Mouse (Mus musculus) thymus, postnatal 36 days (tissue): ENCODE measurements around the gene Kif13a.

Experiments
- DNase-seq, 2 experiments: peaks; one replicate each; pipeline ENCODE4 v3.0.0; 2022; ENCODE audit warnings: mixed read lengths in 2 of 2

The Kif13a gene

GRCm38 (mm10) chr13:46765361-46765760, 164.3 kb downstream of the Kif13a start:
- no peak for DNase-seq

- DNase-seq: no peak
Observed at GRCm38 (mm10) chr13:46763210-46763609, 166.5 kb downstream of the Kif13a start.

DNA sequence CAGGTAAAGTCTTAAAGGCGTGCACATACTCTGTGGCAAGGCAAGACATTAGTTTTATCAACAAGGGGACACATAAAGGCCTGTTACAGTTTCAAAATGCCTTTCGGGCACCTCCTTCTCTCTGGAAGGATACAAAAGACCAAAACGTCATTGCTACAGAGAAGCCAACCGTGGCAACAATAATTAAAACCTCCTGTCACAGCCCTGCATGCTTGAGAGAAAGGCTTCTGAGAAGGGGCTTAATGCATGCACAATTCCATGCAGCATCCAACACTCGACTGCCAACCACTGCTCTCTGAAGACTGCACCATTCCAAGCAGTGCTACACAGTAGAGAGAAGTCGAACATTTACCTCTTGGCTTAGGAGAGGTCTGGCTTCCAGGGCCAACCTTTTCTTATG, 168.7 kb downstream of the Kif13a start:
- no peak for DNase-seq

DNA sequence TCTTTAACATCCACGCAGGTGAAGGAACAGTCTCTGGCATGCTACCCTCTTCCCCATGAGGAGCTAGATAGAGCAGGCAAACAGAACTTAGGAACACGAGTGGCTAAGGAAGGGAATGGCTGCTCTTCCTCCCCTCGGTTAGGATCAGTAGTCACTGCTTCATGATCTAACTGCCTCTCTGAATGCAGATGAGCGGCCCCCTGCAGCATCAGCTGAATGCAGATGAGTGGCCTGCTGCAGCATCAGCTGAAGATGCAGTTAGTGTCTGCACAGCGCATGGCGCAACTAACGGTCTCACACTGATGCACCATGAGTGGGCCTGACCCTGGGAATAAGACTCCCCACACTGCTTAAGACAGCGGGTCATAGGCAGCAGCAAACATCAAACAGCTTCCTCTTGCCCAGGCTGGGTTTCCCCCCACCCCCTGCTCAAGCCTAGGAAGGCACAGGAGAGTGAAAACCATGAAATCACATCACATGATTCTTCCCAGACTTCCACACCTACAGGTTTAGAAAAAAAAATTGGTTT, 170.3 kb downstream of the Kif13a start:
- no peak for DNase-seq

DNA sequence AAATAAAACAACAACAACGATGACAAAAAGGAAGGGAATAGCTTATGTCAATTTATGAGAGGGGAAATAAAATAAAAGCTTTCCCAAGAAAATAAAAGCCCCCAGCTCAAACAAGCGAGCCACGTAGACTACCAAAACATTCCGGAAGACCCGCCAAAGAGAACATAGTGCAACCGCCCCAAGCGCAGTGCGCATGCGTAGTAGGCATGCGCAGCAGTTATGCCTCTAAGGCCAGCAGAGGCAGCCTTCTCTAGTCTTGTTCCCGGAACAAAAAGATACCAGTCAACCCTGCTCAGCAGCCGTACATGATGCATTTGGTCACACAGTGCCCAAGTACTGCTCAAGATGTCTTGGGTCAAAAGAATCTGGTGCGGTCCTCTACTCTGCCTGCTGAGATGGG, 171.0 kb downstream of the Kif13a start:
- no peak for DNase-seq

- DNase-seq: no peak
Observed at GRCm38 (mm10) chr13:46757946-46758345, 171.7 kb downstream of the Kif13a start.

DNA sequence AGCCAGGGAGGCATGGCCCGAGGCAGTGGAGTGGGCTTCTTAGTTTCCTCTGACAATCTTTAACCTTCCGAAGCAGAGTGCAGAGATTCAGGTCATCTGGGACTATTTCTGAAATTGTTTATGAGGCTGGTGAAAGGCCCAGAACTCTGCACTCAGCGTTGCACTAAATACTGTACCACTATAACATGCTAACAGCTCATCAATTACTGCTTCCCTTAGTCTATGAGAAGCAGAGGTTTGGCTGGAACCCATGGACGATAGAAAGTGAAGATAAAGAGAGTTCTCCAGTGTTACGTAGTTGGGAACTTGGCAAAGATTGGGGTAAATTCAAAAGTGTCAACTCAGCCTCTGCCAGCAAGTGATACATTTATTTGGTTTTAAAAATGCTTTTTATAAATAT, 176.4 kb downstream of the Kif13a start:
- DNase-seq: no peak

DNA sequence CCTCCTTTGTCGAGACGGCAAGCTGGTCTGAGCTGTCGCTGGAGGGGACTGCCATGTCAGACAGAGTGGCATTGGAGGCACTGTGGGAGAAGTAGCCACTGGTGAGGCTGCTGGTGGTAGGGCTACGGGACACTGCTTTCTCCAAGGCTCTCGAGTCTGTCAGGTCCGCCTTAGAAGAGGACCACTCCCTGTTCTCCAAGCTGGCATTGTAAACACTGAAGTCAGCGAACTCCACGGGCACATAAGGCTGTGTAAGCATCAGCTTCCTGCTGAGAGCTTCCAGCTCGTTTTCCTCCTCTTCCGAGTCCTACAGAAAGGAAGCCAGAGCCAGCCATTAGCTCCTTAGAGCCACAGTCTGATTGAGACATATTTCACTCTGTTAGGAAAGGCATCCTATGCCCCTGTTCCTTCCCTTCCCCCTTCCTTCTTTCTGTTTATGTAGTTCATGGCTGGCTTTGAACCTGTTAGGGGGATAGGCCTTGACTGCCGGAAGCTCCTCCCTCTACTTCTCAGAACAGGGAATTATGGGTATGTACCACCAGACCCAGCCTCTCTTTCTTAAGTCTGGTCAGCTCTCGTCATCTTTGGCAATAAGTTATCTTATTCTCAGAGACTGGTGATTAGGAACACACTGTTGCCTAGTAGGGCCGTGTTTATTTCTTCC, 177.0 kb downstream of the Kif13a start:
- no peak for DNase-seq

DNA sequence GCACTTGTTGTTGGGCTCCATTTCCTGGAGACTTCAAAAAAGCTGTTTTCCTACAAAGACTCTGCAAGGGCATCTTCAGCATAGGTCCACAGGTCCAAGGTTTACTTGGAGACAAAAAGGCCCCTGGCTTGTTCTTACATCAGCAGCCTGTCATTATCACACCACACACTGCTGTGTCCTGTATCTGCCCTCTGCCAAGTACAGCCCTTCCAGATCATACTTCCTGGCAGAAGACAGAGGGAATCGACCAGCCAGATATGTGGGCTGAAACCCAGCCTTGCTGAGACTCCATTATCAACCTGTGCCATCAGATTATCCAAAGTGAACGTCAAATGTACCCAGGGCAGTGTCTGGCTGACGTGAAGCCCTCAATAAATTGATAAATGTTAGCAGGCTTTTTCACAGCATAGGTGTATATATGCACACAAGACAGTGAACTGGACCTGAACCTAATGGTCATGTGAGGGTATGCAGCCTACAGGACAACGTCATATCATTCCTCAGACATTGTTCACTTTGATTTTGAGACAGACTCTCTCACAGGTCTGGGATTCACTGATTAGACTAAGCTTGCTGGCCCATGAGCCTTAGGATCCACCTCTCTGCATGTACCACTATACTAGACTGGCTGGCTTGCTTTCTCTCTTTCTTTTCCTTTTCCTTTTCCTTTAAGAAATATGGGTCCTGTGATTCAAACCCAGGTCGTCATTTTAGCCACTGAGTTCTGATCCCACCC, 181.4 kb downstream of the Kif13a start:
- no peak for DNase-seq

- DNase-seq: no peak
Observed at GRCm38 (mm10) chr13:46743821-46744220, 185.8 kb downstream of the Kif13a start.

DNA sequence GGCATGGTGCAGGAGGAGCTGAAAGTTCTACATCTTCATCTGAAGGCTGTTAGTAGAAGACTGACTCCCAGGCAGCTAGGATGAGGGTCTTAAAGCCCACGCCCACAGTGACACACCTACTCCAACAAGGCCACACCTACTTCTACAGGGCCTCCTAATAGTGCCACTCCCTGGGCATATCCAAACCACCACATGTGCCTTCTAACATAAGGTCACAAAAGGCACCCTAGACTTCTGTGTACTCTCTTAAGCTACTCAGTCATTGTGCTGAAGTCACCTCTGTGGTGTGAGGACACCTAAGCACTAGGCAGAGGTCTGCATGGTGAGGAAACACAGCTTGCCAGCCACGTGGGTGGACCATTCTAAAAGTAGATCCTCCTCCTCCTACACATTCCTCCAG, 187.3 kb downstream of the Kif13a start:
- DNase-seq: no peak

DNA sequence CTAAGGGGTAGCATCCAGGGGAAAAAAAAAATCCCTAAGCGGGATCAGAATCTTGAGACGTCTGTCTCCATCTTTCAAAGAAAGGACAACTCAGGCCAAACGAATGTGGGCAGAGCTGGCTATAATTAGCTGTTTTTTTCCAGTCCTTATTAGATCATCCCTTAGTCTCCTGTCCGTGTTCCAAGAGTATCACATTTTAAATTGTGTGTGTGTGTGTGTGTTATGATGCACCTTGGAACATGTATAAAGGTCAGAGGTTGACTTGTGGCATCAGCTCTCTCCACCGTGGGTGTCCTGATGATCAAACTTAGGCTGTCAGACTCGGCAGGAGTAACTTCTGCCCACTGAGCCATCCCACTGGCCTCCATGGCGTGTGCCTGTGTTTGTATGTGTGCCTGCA, 190.2 kb downstream of the Kif13a start:
- no peak for DNase-seq

DNA sequence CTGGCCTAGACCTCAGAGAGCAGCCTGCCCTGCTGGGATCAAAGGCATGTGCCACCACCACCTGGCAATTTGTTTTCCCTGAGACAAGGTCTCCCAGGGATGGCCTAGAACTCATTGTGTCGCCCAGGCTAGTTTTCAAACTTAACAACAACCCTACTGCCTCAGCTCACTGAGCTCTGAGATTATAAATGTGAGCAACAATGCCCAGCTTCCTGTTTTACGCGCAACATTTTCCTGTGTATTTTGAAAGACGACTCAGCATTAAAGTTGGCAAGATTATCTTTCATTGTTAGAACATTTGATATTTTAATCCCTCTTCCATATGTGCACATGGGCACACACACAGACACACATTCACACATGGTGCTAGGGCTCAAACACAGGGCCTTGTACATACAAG, 192.2 kb downstream of the Kif13a start:
- DNase-seq: no peak

- peak; percentile 61 to 63 for DNase-seq
Observed at GRCm38 (mm10) chr13:46736479-46736865, 193.2 kb downstream of the Kif13a start.

DNA sequence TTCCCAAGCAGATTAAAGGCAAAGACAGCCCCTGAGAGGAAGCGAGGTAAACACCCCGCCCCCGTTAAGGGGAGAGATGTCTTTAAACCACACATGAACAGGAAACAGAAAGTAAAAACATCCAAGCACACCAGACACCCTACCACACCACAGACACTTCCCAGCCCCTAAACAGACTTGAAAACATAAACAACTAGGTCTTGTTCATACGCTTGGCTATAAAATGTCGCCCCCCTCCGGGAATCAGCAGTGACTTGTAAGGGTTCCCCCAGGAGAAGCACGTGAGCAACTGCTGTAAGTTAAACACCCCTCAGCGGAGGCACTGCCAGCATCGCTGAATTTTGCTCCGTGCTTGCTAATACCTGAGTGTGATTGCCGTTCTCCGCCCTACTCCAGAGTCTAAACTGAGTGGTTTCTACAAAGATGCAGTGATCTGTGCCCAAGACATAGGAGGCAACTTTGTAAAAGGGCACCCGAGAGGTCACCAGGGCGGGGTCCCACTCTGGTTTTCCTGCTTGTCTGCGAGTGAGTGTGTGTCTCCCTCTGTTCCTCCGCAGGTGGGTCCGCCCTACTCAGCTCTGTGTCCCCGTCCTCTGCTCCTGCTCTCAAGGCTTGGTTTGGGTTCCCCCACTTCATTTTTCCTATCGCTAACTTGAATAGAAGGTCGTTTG, 193.7 kb downstream of the Kif13a start:
- peak; percentile 76 to 82 for DNase-seq

DNA sequence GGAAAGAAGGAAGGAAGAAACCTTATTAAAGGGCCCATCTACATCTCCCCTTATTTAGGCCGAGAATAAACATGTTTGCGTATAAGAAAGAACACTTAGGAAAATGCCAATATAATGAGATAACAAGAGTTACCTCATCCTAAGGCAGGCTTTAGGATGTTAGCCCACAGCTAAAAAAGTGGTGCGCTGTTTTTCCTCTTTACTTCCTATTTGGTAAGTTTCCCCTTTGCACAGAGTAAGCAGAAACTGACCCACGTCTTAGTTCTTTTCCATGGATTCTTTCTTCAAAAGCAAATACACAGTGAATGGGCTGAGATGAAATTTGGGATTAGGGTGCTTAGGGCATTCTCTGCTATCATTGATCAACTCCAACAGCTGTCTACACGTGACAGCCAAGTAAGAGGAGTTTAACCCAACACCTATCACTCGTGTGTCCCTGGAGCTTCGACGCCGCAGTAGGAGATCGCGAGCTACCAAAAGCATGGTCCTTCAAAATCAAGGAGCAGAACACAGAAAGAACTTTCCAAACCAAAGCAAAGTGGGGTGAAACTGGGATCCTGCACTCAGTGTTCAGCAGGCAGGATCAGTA, 194.4 kb downstream of the Kif13a start:
- no peak for DNase-seq

GRCm38 (mm10) chr13:46729998-46730397, 199.7 kb downstream of the Kif13a start:
- no peak for DNase-seq

DNA sequence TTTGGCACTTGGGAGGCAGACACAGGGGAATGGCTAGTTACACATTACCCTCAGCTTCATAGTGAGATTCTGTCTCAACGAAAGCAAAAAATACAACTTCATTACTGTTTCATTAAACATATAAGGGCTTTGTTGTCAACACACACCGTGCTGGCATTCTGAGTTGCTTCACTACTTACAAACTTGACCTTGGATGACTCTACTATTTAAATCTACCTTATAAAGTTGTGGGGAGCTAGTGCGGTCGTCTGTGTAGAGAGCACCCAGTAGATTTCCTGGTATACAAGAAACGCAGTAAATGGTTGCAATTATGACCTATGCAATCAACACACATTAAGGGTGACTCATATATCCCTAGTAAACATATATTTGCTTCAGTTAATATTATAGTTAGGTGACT, 201.3 kb downstream of the Kif13a start:
- DNase-seq: no peak

- peak; percentile 99 to 100 for DNase-seq
Observed at GRCm38 (mm10) chr13:46727837-46728268, 201.8 kb downstream of the Kif13a start, which contains the start of gene Nup153. Nup153 (minus strand) TSS chr13:46727940.

GRCm38 (mm10) chr13:46727038-46727836, 202.4 kb downstream of the Kif13a start:
- DNase-seq: peak; percentile 67 to 79

- DNase-seq: peak; percentile 42 to 45
Observed at GRCm38 (mm10) chr13:46726288-46727037, 203.2 kb downstream of the Kif13a start.

GRCm38 (mm10) chr13:46725227-46725626, 204.4 kb downstream of the Kif13a start:
- DNase-seq: no peak
